Mouse (Mus musculus) kidney, postnatal 14 days (tissue): ENCODE results near the gene Sult2a8.
"Not testable (repeated sequence)": the region's sequence is repeated elsewhere in the genome, so short reads cannot be mapped to it uniquely, and the experiment has no call there.

Source experiments
- DNase-seq: peaks from one replicate; pipeline ENCODE4 v3.0.0; 2022; ENCODE audit warnings: mixed read lengths

Gene Sult2a8

DNA sequence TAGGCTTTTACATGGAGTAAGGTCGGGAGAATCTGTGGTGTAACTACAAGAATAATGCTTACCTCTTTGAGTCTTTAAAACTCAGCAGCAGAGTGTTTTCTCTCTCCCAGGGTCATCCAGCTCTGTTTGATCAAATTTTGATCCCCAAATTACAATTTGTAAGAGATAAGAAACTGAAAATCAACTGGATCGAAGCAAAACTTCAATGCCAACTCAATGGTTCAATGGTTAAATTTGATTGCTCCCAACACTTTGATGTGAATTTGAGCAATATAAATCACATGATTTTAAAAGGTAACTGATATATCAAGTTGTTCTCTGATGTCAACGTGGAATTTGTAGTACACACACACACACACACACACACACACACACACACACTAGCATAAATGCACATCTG, at the start of gene Sult2a8:
Gene Sult2a8 (minus strand): TSS at position 236 of the 400 bp plus-strand sequence.
- DNase-seq, result no peak

GRCm38 (mm10) chr7:14494130-14494529, 47.6 kb upstream of the Sult2a8 start, which contains the start of gene Sult2a7:
TSS of gene Sult2a7 (minus strand) at chr7:14494230.
- no peak for DNase-seq

GRCm38 (mm10) chr7:14492886-14493285, 46.3 kb upstream of the Sult2a8 start:
- DNase-seq, result no peak

GRCm38 (mm10) chr7:14439581-14439980, 7.0 kb downstream of the Sult2a8 start:
- no peak for DNase-seq

- DNase-seq, result no peak
Observed at GRCm38 (mm10) chr7:14438484-14438883, 8.1 kb downstream of the Sult2a8 start.

GRCm38 (mm10) chr7:14438029-14438428, 8.5 kb downstream of the Sult2a8 start:
- DNase-seq, result no peak

DNA sequence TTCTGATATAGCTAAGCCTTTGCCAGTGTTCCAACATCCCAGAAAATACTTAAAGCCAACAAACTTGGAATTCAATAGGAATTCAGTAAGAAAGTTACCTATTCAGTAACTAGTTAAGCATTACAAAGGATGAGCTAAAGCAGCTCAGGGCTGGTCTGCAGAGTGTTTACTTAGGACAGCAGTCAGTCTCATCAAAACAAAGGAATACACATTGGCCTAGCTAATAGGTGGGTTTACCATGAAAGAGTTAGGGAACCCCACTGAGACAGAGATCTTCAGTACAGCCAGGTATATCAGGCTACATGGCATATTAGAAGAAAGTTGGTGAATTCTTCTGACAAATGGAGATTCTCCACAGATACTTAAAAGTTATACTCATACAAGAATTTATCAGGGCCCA, 47.2 kb downstream of the Sult2a8 start:
- DNase-seq, result not testable (repeated sequence)

GRCm38 (mm10) chr7:14396462-14396861, 50.1 kb downstream of the Sult2a8 start:
- no peak for DNase-seq
